Mouse (Mus musculus) heart, embryonic 12.5 days (tissue): ENCODE data around the gene Tma16. TPM values are rescaled to one million over a fixed set of nuclear protein-coding genes. Genes with fewer than 3 reads are reported as not detected.

Experiments
- ATAC-seq: fragments of 200-750 bp; cut with Nextera tagmentation; 2 replicates; pipeline ENCODE4 v1.8.0; 2017; ENCODE audit warnings: moderate TSS enrichment, moderate library complexity; ENCODE audit not compliant: insufficient number of reproducible peaks, low FRiP score
- H3K27ac ChIP-seq: fragments of 300-500 bp; sonication (generic); 2 replicates; pipeline ENCODE4 v1.5.1; 2016; ENCODE audit warnings: mild to moderate bottlenecking, moderate library complexity; ENCODE audit not compliant: poor library complexity, severe bottlenecking
- H3K27me3 ChIP-seq: fragments of 300-500 bp; sonication (generic); replicated peaks from 2 replicates; pipeline ENCODE4 v1.6.1; 2016; ENCODE audit warnings: mild to moderate bottlenecking, moderate library complexity
- H3K36me3 ChIP-seq: fragments of 300-500 bp; sonication (generic); 2 replicates; pipeline ENCODE4 v1.6.1; 2016; ENCODE audit warnings: mild to moderate bottlenecking, moderate library complexity
- H3K4me1 ChIP-seq: fragments of 300-500 bp; sonication (generic); replicated peaks from 2 replicates; pipeline ENCODE4 v1.6.1; 2016; ENCODE audit warnings: mild to moderate bottlenecking
- H3K4me2 ChIP-seq: fragments of 300-500 bp; sonication (generic); 2 replicates; pipeline ENCODE4 v1.6.1; 2016; ENCODE audit warnings: mild to moderate bottlenecking, moderate library complexity
- H3K4me3 ChIP-seq: fragments of 300-500 bp; sonication (generic); 2 replicates; pipeline ENCODE4 v1.5.1; 2016; ENCODE audit warnings: mild to moderate bottlenecking
- H3K9ac ChIP-seq: fragments of 300-500 bp; sonication (generic); 2 replicates; pipeline ENCODE4 v1.6.1; 2016; ENCODE audit warnings: mild to moderate bottlenecking, moderate library complexity
- H3K9me3 ChIP-seq: fragments of 300-500 bp; sonication (generic); replicated peaks from 2 replicates; pipeline ENCODE4 v1.6.1; 2016; ENCODE audit warnings: mild to moderate bottlenecking, moderate library complexity
- WGBS: fragments of 180-500 bp; shearing (Covaris S2); methylation state at CpG from one replicate; pipeline ENCODE4 v1.1.7; 2016; 5-methylcytosine and 5-hydroxymethylcytosine counted together
- polyA plus RNA-seq: library from polyadenylated mRNA; unstranded; fragments of >200 nt; fragmentation: Nextera tagmentation; extraction: Ambion mirVana; gene quantifications from 2 replicates; pipeline ENCODE4 v1.2.1, GENCODE M21; 2016

The Tma16 gene
- polyA plus RNA-seq: 7.8 and 8.1 TPM in 2 replicates

- Histone ChIP-seq H3K4me2 (peak within 1 kb of the TSS; percentile 85), H3K27ac (peak within 1 kb of the TSS; percentile 20; the same call in 1 of the 2 replicates), H3K36me3 (peaks cover 21% of the 10 kb centered on the region), H3K4me3 (peak within 1 kb of the TSS; percentile 100), H3K27me3 (no peaks in the 10 kb centered on the region), H3K9ac (peak within 1 kb of the TSS; percentile 96), H3K9me3 (no peaks in the 10 kb centered on the region), H3K4me1 (no peaks in the 10 kb centered on the region)
- ATAC-seq: peak; percentile 90
- under 1% methylated on average over 43 of the region's 45 CpGs for WGBS
These were observed at the start of gene Tma16 for GRCm38 (mm10) chr8:66486084-66486763. Gene Tma16, minus strand, starts transcription at chr8:66486530.

- Histone ChIP-seq H3K27ac (no peak overlapping the region), H3K9me3 (no peaks in the 10 kb centered on the region), H3K4me3 (no peak overlapping the region), H3K27me3 (no peaks in the 10 kb centered on the region), H3K9ac (no peak overlapping the region), H3K4me1 (no peaks in the 10 kb centered on the region), H3K4me2 (no peak overlapping the region), H3K36me3 (no peaks in the 10 kb centered on the region)
- ATAC-seq: no peak
These were observed 34.2 kb upstream of the Tma16 start for GRCm38 (mm10) chr8:66520576-66520975.

- 73% methylated on average over 2 of the region's 2 CpGs for whole genome bisulfite sequencing
- Histone ChIP-seq H3K4me3 (no peak overlapping the region), H3K9me3 (no peaks in the 10 kb centered on the region), H3K4me2 (no peak overlapping the region), H3K27me3 (no peaks in the 10 kb centered on the region), H3K4me1 (no peaks in the 10 kb centered on the region), H3K36me3 (no peaks in the 10 kb centered on the region), H3K27ac (no peak overlapping the region), H3K9ac (no peak overlapping the region)
- no peak for ATAC-seq
These were observed 32.8 kb upstream of the Tma16 start for GRCm38 (mm10) chr8:66519149-66519548.

- Histone ChIP-seq H3K27me3 (no peaks in the 10 kb centered on the region), H3K4me2 (no peak within 1 kb of the TSS), H3K9ac (no peak within 1 kb of the TSS), H3K4me1 (no peaks in the 10 kb centered on the region), H3K4me3 (no peak within 1 kb of the TSS), H3K27ac (no peak within 1 kb of the TSS), H3K36me3 (no peaks in the 10 kb centered on the region), H3K9me3 (no peaks in the 10 kb centered on the region)
- no peak for ATAC-seq
- WGBS: 93% methylated on average over 22 of the region's 22 CpGs
These were observed 25.2 kb upstream of the Tma16 start, which contains the start of gene Tktl2 for GRCm38 (mm10) chr8:66511537-66511936. Gene Tktl2, plus strand, starts transcription at chr8:66511756.

- H3K27me3 ChIP-seq: no peaks in the 10 kb centered on the region
- no peak overlapping the region for H3K4me3 ChIP-seq
- H3K9me3 ChIP-seq: no peaks in the 10 kb centered on the region
- no peak overlapping the region for H3K27ac ChIP-seq
- no peaks in the 10 kb centered on the region for H3K36me3 ChIP-seq
- no peak overlapping the region for H3K4me2 ChIP-seq
- no peak for ATAC-seq
- H3K4me1 ChIP-seq: no peaks in the 10 kb centered on the region
- WGBS: 81% methylated on average over 2 of the region's 2 CpGs
- no peak overlapping the region for H3K9ac ChIP-seq
These were observed 17.1 kb upstream of the Tma16 start for GRCm38 (mm10) chr8:66503381-66503780.

GRCm38 (mm10) chr8:66496998-66497577, 10.8 kb upstream of the Tma16 start:
- Histone ChIP-seq H3K36me3 (no peaks in the 10 kb centered on the region), H3K27me3 (no peaks in the 10 kb centered on the region; the same call in 1 of the 2 replicates), H3K4me2 (no peak overlapping the region), H3K9ac (no peak overlapping the region), H3K4me1 (no peaks in the 10 kb centered on the region), H3K9me3 (no peaks in the 10 kb centered on the region), H3K27ac (no peak overlapping the region), H3K4me3 (no peak overlapping the region)
- WGBS: 31% methylated on average over 4 of the region's 4 CpGs
- ATAC-seq: no peak

GRCm38 (mm10) chr8:66495726-66496125, 9.4 kb upstream of the Tma16 start:
- 9% methylated on average over 8 of the region's 8 CpGs for WGBS
- H3K4me2 ChIP-seq: no peak overlapping the region
- H3K4me1 ChIP-seq: no peaks in the 10 kb centered on the region
- H3K9me3 ChIP-seq: no peaks in the 10 kb centered on the region
- no peaks in the 10 kb centered on the region; the same call in 1 of the 2 replicates for H3K27me3 ChIP-seq
- H3K27ac ChIP-seq: no peak overlapping the region
- no peak overlapping the region for H3K4me3 ChIP-seq
- no peak for ATAC-seq
- no peaks in the 10 kb centered on the region for H3K36me3 ChIP-seq
- no peak overlapping the region for H3K9ac ChIP-seq

GRCm38 (mm10) chr8:66494496-66494895, 8.2 kb upstream of the Tma16 start:
- no peak overlapping the region for H3K4me3 ChIP-seq
- H3K9ac ChIP-seq: no peak overlapping the region
- H3K27me3 ChIP-seq: no peaks in the 10 kb centered on the region; the same call in 1 of the 2 replicates
- H3K4me1 ChIP-seq: no peaks in the 10 kb centered on the region
- no peaks in the 10 kb centered on the region for H3K36me3 ChIP-seq
- 63% methylated on average over 2 of the region's 2 CpGs for WGBS
- H3K4me2 ChIP-seq: no peak overlapping the region
- ATAC-seq: no peak
- H3K27ac ChIP-seq: no peak overlapping the region
- H3K9me3 ChIP-seq: no peaks in the 10 kb centered on the region

- Histone ChIP-seq H3K27me3 (no peaks in the 10 kb centered on the region), H3K4me1 (no peaks in the 10 kb centered on the region), H3K9me3 (no peaks in the 10 kb centered on the region), H3K4me2 (no peak overlapping the region), H3K27ac (no peak overlapping the region), H3K36me3 (no peaks in the 10 kb centered on the region), H3K9ac (no peak overlapping the region), H3K4me3 (no peak overlapping the region)
- no peak for ATAC-seq
- 70% methylated on average over 4 of the region's 4 CpGs for WGBS
These were observed 4.3 kb upstream of the Tma16 start for GRCm38 (mm10) chr8:66490624-66491023.

GRCm38 (mm10) chr8:66488556-66488955, 2.2 kb upstream of the Tma16 start:
- H3K27ac ChIP-seq: no peak overlapping the region
- H3K4me2 ChIP-seq: no peak overlapping the region
- no peak overlapping the region for H3K9ac ChIP-seq
- no peaks in the 10 kb centered on the region for H3K27me3 ChIP-seq
- no peaks in the 10 kb centered on the region for H3K4me1 ChIP-seq
- 50% methylated on average over 3 of the region's 3 CpGs for WGBS
- H3K36me3 ChIP-seq: 0 out of 2 replicates have a peak, but pooled peaks cover 3% of the 10 kb centered on the region
- no peak overlapping the region for H3K4me3 ChIP-seq
- H3K9me3 ChIP-seq: no peaks in the 10 kb centered on the region
- no peak for ATAC-seq

GRCm38 (mm10) chr8:66476880-66477279, 9.4 kb downstream of the Tma16 start:
- 92% methylated on average over 3 of the region's 3 CpGs for WGBS
- no peak overlapping the region for H3K27ac ChIP-seq
- H3K4me1 ChIP-seq: no peaks in the 10 kb centered on the region
- H3K9me3 ChIP-seq: no peaks in the 10 kb centered on the region
- H3K36me3 ChIP-seq: peaks cover 53% of the 10 kb centered on the region
- no peak overlapping the region for H3K9ac ChIP-seq
- no peak overlapping the region for H3K4me2 ChIP-seq
- H3K27me3 ChIP-seq: no peaks in the 10 kb centered on the region
- no peak overlapping the region for H3K4me3 ChIP-seq
- no peak for ATAC-seq
